Mouse (Mus musculus): ENCODE measurements at regions not wholly inside any gene's neighbourhood (a gene's known extent, or its start where the extent isn't known, plus 50 kb on each side); places are given as distances from the start of the nearest gene placed in this dataset.

DNA sequence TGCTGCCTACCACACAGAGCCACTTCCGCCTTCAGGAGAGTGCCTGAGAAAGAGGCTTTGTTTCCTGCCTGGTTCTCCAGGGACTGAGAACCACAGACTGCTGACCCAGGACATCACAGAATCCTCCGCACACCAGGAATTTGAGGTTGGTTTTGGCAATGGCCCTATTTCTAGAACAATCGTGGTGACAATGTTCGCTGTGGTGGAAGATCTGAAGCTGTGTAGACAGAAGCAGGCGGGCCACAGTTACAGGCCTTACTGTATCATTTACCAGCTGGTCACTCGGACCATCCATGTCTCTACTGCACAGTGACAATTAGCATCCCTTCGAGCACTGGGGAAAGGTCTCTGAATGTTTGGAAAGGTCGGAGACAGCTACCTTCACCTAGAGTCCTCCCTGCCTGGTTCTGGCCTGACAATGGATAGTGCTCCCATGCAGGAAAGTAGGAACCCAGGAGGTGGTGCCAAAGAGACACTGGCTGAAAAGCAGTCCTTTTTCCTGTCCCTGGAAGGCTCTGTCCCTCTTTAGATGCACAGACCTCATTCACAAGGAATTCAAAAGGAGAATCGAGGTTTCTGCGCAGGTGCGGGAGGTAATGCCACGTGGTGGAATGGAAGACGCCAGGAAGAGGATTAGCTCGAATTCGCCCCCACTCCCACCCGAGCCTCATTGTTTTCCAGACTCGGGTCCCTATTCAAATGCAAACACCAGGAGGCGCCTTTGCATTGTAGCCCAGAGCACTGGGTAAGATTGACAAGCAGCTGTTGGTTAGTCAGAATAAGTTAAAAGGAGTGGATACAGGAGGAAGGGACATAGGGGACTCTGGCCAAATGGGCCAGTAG, 52.6 kb upstream of the Pax6 start:
- no peaks in the 10 kb centered on the region for H3K9me3 ChIP-seq (ENCODE audit: control insufficient read depth, low read length)
- DNase-seq (ENCODE audit: low spot score) (peak; percentile 67), ATAC-seq (ENCODE audit: low FRiP score) (peak; percentile 59)
- H3K4me2 ChIP-seq (replicated peaks): peak overlapping the region; percentile 40
- 24% methylated on average over 18 of the region's 18 CpGs for WGBS
- H3K4me3 ChIP-seq (replicated peaks; ENCODE audit: low read length): 0 out of 2 replicates have a peak overlapping the region, but pooled peaks have one; percentile 2
- no peak overlapping the region for H3K27ac ChIP-seq
- peaks cover 26% of the 10 kb centered on the region for H3K27me3 ChIP-seq (ENCODE audit: control insufficient read depth, insufficient read depth, low read length)
- H3K4me1 ChIP-seq (replicated peaks; ENCODE audit: control insufficient read depth, insufficient read depth, low read length): peaks cover 14% of the 10 kb centered on the region; the same call in 1 of the 2 replicates
- H3K9ac ChIP-seq: peak overlapping the region; percentile 20; the same call in 1 of the 2 replicates
- H3K36me3 ChIP-seq (replicated peaks; ENCODE audit: control insufficient read depth, insufficient read depth): no peaks in the 10 kb centered on the region
